Mouse (Mus musculus) small intestine, adult 2 months (tissue): ENCODE results near the gene Osbpl6.

Experiments
- CTCF ChIP-seq: fragments of 200-500 bp; IDR thresholded peaks from 2 replicates; pipeline ENCODE4 v1.5.1; 2012; ENCODE audit warnings: low read depth, mild to moderate bottlenecking, control low read depth, inconsistent platforms, low read length, moderate library complexity, mixed read lengths; ENCODE audit not compliant: insufficient replicate concordance, insufficient read length; ENCODE audit errors: extremely low read depth
- POLR2A ChIP-seq: fragments of 200-500 bp; IDR thresholded peaks from 2 replicates; pipeline ENCODE4 v1.6.1; 2012; ENCODE audit warnings: low read depth, mild to moderate bottlenecking, control low read depth, inconsistent platforms, low read length, moderate library complexity

- no peak for TF ChIP-seq POLR2A
- no peak for TF ChIP-seq CTCF
These were observed 135.6 kb downstream of the Osbpl6 start for GRCm38 (mm10) chr2:76541900-76542299.
